Mouse (Mus musculus) myocyte (in vitro differentiated cells): ENCODE measurements around the gene Acoxl.

Experiments used
- CEBPB ChIP-seq: IDR thresholded peaks from 2 replicates; pipeline ENCODE4 v1.6.1; 2011; ENCODE audit warnings: mild to moderate bottlenecking, moderate library complexity; ENCODE audit not compliant: poor library complexity, insufficient read depth, severe bottlenecking
- POLR2A ChIP-seq: IDR thresholded peaks from one replicate; pipeline ENCODE4 v1.6.1; 2011; ENCODE audit warnings: low read depth, mild to moderate bottlenecking, control low read depth, moderate library complexity; ENCODE audit not compliant: insufficient read length
- TCF12 ChIP-seq: IDR thresholded peaks from one replicate; pipeline ENCODE4 v1.6.1; 2011; ENCODE audit warnings: mild to moderate bottlenecking, control low read depth; ENCODE audit not compliant: poor library complexity, insufficient read depth, severe bottlenecking

DNA sequence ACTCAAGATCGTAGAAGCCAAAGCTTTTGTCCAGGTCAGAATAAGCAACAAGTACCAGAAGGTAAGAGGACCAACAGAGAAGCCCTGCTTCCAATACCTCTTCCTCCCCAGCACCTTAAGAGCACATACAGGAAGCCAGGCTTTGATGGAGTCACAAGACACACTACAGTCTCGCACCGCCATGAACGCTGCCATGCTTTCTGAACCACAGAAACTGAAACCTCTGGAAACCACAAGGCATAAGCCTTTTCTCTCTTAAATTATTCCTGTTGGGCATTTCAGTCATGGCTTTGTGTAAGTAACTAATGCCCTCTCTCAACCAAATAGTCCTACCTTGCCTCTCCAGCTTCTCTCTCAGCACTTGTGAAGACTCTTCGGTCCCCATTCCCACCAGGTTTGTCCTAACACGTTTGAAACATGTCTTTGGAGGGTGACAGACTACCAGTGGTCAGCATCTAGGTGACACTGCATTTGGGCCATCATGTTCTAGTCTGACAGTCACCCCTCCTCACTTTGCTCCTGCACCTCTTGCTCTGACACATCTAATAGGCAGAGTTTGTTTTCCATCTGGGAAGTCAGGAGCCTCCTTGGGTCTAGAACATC lies 251.7 kb downstream of the Acoxl start:
- TF ChIP-seq POLR2A (no peak), CEBPB (no peak), TCF12 (no peak)
